ENCODE assay signal across 10 mouse cellular contexts in genomic region chr19:38031144-38031543, GRCm38 (mm10). TPM values are rescaled to one million over a fixed set of nuclear protein-coding genes. Genes with fewer than 3 reads are reported as not detected.
DNase-seq lines count a peak whose midpoint lies in the region; ATAC-seq and TF ChIP-seq lines count a peak whose summit lies in the region.
"Had no signal": no experiment of that assay in that cellular context is flagged by ENCODE, and none has a peak within 500 bp of the region (broad histone marks: within the 10 kb centered on the region; RNA-seq: fewer than 3 reads in every experiment).

No protein-coding gene starts in this region.

- H3K4me1 ChIP-seq in forebrain, embryonic 13.5 days: no peaks in the 10 kb centered on the region
- 0 out of 2 replicates have a peak, but pooled peaks cover 2% of the 10 kb centered on the region for H3K4me1 ChIP-seq in forebrain, embryonic 12.5 days
- peaks cover 35% of the 10 kb centered on the region for H3K4me1 ChIP-seq in liver, embryonic 12.5 days
- peaks cover 41% of the 10 kb centered on the region for H3K4me1 ChIP-seq in intestine, embryonic 15.5 days (replicated peaks)
- H3K4me1 ChIP-seq in neural tube, embryonic 15.5 days: no peaks in the 10 kb centered on the region
- H3K4me1 ChIP-seq in cerebellum, adult 2 months (ENCODE audit: control insufficient read depth, insufficient read depth, low read length): no peaks in the 10 kb centered on the region

- no peak for DNase-seq in liver
- no peak for DNase-seq in cerebellum, adult 2 months
- DNase-seq in layer of hippocampus, adult 11-12 months (ENCODE audit: low spot score): no peak

- 0 out of 2 replicates have a peak overlapping the region, but pooled peaks have one; percentile 17 for H3K4me2 ChIP-seq in forebrain, embryonic 13.5 days
- H3K4me2 ChIP-seq in forebrain, embryonic 12.5 days: no peak overlapping the region
- H3K4me2 ChIP-seq in liver, embryonic 12.5 days: peak overlapping the region; percentile 25; the same call in 1 of the 2 replicates
- H3K4me2 ChIP-seq in intestine, embryonic 15.5 days (replicated peaks): no peak overlapping the region; the same call in 1 of the 2 replicates
- peak overlapping the region; percentile 48 for H3K4me2 ChIP-seq in neural tube, embryonic 15.5 days

- 76% methylated on average over 9 of the region's 9 CpGs for WGBS in forebrain, embryonic 13.5 days
- 74% methylated on average over 9 of the region's 9 CpGs for WGBS in forebrain, embryonic 12.5 days
- WGBS in liver, embryonic 12.5 days (ENCODE audit: insufficient replicate concordance): 32% methylated on average over 9 of the region's 9 CpGs
- 50% methylated on average over 9 of the region's 9 CpGs for WGBS in intestine, embryonic 15.5 days
- 71% methylated on average over 9 of the region's 9 CpGs for WGBS in neural tube, embryonic 15.5 days
- 70% methylated on average over 9 of the region's 9 CpGs for WGBS in cerebellum, adult 2 months

- no peaks in the 10 kb centered on the region for H3K27me3 ChIP-seq in forebrain, embryonic 13.5 days
- 0 out of 2 replicates have a peak, but pooled peaks cover 4% of the 10 kb centered on the region for H3K27me3 ChIP-seq in forebrain, embryonic 12.5 days
- H3K27me3 ChIP-seq in liver, embryonic 12.5 days (replicated peaks): peaks cover 35% of the 10 kb centered on the region
- no peaks in the 10 kb centered on the region for H3K27me3 ChIP-seq in intestine, embryonic 15.5 days (replicated peaks)
- H3K27me3 ChIP-seq in neural tube, embryonic 15.5 days (replicated peaks): no peaks in the 10 kb centered on the region
- no peaks in the 10 kb centered on the region for H3K27me3 ChIP-seq in cerebellum, adult 2 months (ENCODE audit: control insufficient read depth, insufficient read depth, low read length)

- no peaks in the 10 kb centered on the region for H3K36me3 ChIP-seq in forebrain, embryonic 13.5 days (ENCODE audit: poor library complexity, severe bottlenecking)
- H3K36me3 ChIP-seq in forebrain, embryonic 12.5 days (replicated peaks): no peaks in the 10 kb centered on the region
- H3K36me3 ChIP-seq in liver, embryonic 12.5 days: no peaks in the 10 kb centered on the region
- H3K36me3 ChIP-seq in intestine, embryonic 15.5 days: no peaks in the 10 kb centered on the region
- H3K36me3 ChIP-seq in neural tube, embryonic 15.5 days: no peaks in the 10 kb centered on the region

- no peak for TF ChIP-seq CTCF in cerebellum, adult 2 months (IDR thresholded peaks at IDR 0.05; ENCODE audit: borderline replicate concordance, insufficient read depth, low read depth, low read length)

- H3K9ac ChIP-seq in forebrain, embryonic 13.5 days: no peak overlapping the region
- H3K9ac ChIP-seq in forebrain, embryonic 12.5 days: no peak overlapping the region
- H3K9ac ChIP-seq in liver, embryonic 12.5 days: no peak overlapping the region
- no peak overlapping the region for H3K9ac ChIP-seq in intestine, embryonic 15.5 days
- H3K9ac ChIP-seq in neural tube, embryonic 15.5 days (replicated peaks): no peak overlapping the region

- H3K4me3 ChIP-seq in forebrain, embryonic 13.5 days: no peak overlapping the region
- no peak overlapping the region for H3K4me3 ChIP-seq in forebrain, embryonic 12.5 days (replicated peaks)
- H3K4me3 ChIP-seq in liver, embryonic 12.5 days: no peak overlapping the region
- no peak overlapping the region for H3K4me3 ChIP-seq in intestine, embryonic 15.5 days (replicated peaks)
- no peak overlapping the region for H3K4me3 ChIP-seq in neural tube, embryonic 15.5 days (replicated peaks)
- H3K4me3 ChIP-seq in cerebellum, adult 2 months (replicated peaks; ENCODE audit: insufficient read depth, low read depth, low read length): no peak overlapping the region
- H3K4me3 ChIP-seq: left cerebral cortex, adult 2 months had no signal

- peak; percentile 36; the same call in 1 of the 2 replicates for ATAC-seq in forebrain, embryonic 13.5 days
- ATAC-seq in forebrain, embryonic 12.5 days (ENCODE audit: low FRiP score): no peak
- ATAC-seq in liver, embryonic 12.5 days: 0 out of 2 replicates have a peak, but pooled peaks have one; percentile 16
- no peak for ATAC-seq in intestine, embryonic 15.5 days
- 0 out of 2 replicates have a peak, but pooled peaks have one; percentile 8 for ATAC-seq in neural tube, embryonic 15.5 days (ENCODE audit: low FRiP score)

- H3K9me3 ChIP-seq in forebrain, embryonic 13.5 days (replicated peaks): no peaks in the 10 kb centered on the region
- H3K9me3 ChIP-seq in forebrain, embryonic 12.5 days: no peaks in the 10 kb centered on the region
- H3K9me3 ChIP-seq in liver, embryonic 12.5 days (replicated peaks): no peaks in the 10 kb centered on the region
- H3K9me3 ChIP-seq in intestine, embryonic 15.5 days: no peaks in the 10 kb centered on the region
- H3K9me3 ChIP-seq in neural tube, embryonic 15.5 days (replicated peaks): no peaks in the 10 kb centered on the region
- H3K9me3 ChIP-seq: megakaryocyte, embryonic 14.5 days had no signal

- TF ChIP-seq POLR2A in cerebellum, adult 2 months (IDR thresholded peaks at IDR 0.05; ENCODE audit: borderline replicate concordance, insufficient read depth, low read length): no peak

- no peak overlapping the region for H3K27ac ChIP-seq in forebrain, embryonic 13.5 days
- H3K27ac ChIP-seq in forebrain, embryonic 12.5 days: no peak overlapping the region
- H3K27ac ChIP-seq in liver, embryonic 12.5 days: no peak overlapping the region
- H3K27ac ChIP-seq in intestine, embryonic 15.5 days: peak overlapping the region; percentile 45
- H3K27ac ChIP-seq in neural tube, embryonic 15.5 days (replicated peaks): no peak overlapping the region
- no peak overlapping the region for H3K27ac ChIP-seq in cerebellum, adult 2 months (ENCODE audit: insufficient read depth, low read length)
- H3K27ac ChIP-seq: left cerebral cortex, adult 2 months had no signal

RNA-seq across cellular contexts. Expression of gene Myof, which starts 12.2 kb away (rescaled TPM):
- 0.63 and 1.0 TPM in 2 replicates for polyA plus RNA-seq in forebrain, embryonic 13.5 days (2015; fragmentation: Nextera tagmentation; extraction: Ambion mirVana)
- polyA plus RNA-seq in forebrain, embryonic 12.5 days (2016; fragmentation: Nextera tagmentation; extraction: Ambion mirVana): 2.1 and 2.9 TPM in 2 replicates
- polyA plus RNA-seq in liver, embryonic 12.5 days (2016; fragmentation: Nextera tagmentation; extraction: Ambion mirVana): 0.66 and 0.97 TPM in 2 replicates
- polyA plus RNA-seq in intestine, embryonic 15.5 days (2015; fragmentation: Nextera tagmentation; extraction: Ambion mirVana): 9.4 and 10.1 TPM in 2 replicates
- 2.0 and 3.6 TPM in 2 replicates for polyA plus RNA-seq in neural tube, embryonic 15.5 days (2015; fragmentation: Nextera tagmentation; extraction: Ambion mirVana)
- 2.1 and 3.3 TPM in 2 replicates for polyA plus RNA-seq in cerebellum, adult 2 months (2012; rRNA removed)

RNA-seq across cellular contexts. Expression of gene Cep55, which starts 23.7 kb away (rescaled TPM):
- 34.0 and 37.9 TPM in 2 replicates for polyA plus RNA-seq in forebrain, embryonic 13.5 days (2015; fragmentation: Nextera tagmentation; extraction: Ambion mirVana)
- 52.9 and 54.7 TPM in 2 replicates for polyA plus RNA-seq in forebrain, embryonic 12.5 days (2016; fragmentation: Nextera tagmentation; extraction: Ambion mirVana)
- polyA plus RNA-seq in liver, embryonic 12.5 days (2016; fragmentation: Nextera tagmentation; extraction: Ambion mirVana): 8.6 and 9.6 TPM in 2 replicates
- 23.7 and 28.9 TPM in 2 replicates for polyA plus RNA-seq in intestine, embryonic 15.5 days (2015; fragmentation: Nextera tagmentation; extraction: Ambion mirVana)
- 3.6 and 9.9 TPM in 2 replicates for polyA plus RNA-seq in neural tube, embryonic 15.5 days (2015; fragmentation: Nextera tagmentation; extraction: Ambion mirVana)
- 0.16 and 0.18 TPM in 2 replicates for polyA plus RNA-seq in cerebellum, adult 2 months (2012; rRNA removed)

Comparison
In these comparisons a context has a peak if more than half of its experiments do, and no peak if none do; other contexts are left out.
1. ATAC-seq: peak in forebrain, embryonic 13.5 days (single experiment), liver, embryonic 12.5 days (single experiment) and neural tube, embryonic 15.5 days (single experiment); none in forebrain, embryonic 12.5 days (single experiment) and intestine, embryonic 15.5 days (single experiment).
2. H3K4me2 ChIP-seq: peak in forebrain, embryonic 13.5 days (single experiment), liver, embryonic 12.5 days (single experiment) and neural tube, embryonic 15.5 days (single experiment); none in forebrain, embryonic 12.5 days (single experiment) and intestine, embryonic 15.5 days (single experiment).